Mouse (Mus musculus) liver, embryonic 14.5 days (tissue): ENCODE data around the gene Gm21887.
"Not testable (repeated sequence)": the region's sequence is repeated elsewhere in the genome, so short reads cannot be mapped to it uniquely, and the experiment has no call there.

ENCODE experiments used
- CTCF ChIP-seq: IDR thresholded peaks from 2 replicates; pipeline ENCODE4 v1.5.1; 2016; ENCODE audit warnings: antibody characterized with exemption, low read depth, control low read depth
- EP300 ChIP-seq: IDR thresholded peaks from 2 replicates; pipeline ENCODE4 v1.6.1; 2016; ENCODE audit warnings: antibody characterized with exemption, low read depth

GRCm38 (mm10) chrX:169972131-169972530 lies 37.3 kb upstream of the Gm21887 start:
- TF ChIP-seq CTCF, EP300: not testable (repeated sequence)
